In genomic region chr16:60584695-60585094, GRCm38 (mm10) we compare ENCODE assay signal across 19 mouse cellular contexts. TPM values are rescaled to one million over a fixed set of nuclear protein-coding genes. Genes with fewer than 3 reads are reported as not detected.
"Had no signal": no experiment of that assay in that cellular context is flagged by ENCODE, and none has a peak within 500 bp of the region (broad histone marks: within the 10 kb centered on the region; RNA-seq: fewer than 3 reads in every experiment).

No protein-coding gene starts in this region.

- DNase-seq: retina, postnatal 1 day; right cerebral cortex, adult 18-20 months; right cerebral cortex, postnatal 14 days; right cerebral cortex, postnatal 25 days; right cerebral cortex, postnatal 4 days; spleen, adult 18-20 months; thymus, adult 18-20 months; thymus, adult 2 months; thymus, postnatal 14 days; thymus, postnatal 25 days; thymus, postnatal 36 days; thymus, postnatal 4 days had no signal

- H3K4me3 ChIP-seq: neural tube, embryonic 13.5 days; neural tube, embryonic 15.5 days; stomach, embryonic 15.5 days had no signal

- H3K27me3 ChIP-seq: neural tube, embryonic 13.5 days; neural tube, embryonic 15.5 days; stomach, embryonic 15.5 days had no signal

- H3K27ac ChIP-seq: neural tube, embryonic 13.5 days; neural tube, embryonic 15.5 days; stomach, embryonic 15.5 days; stomach, postnatal 0 days had no signal

RNA-seq across cellular contexts. Expression of gene Epha6, which starts 20.6 kb away (rescaled TPM):
- polyA plus RNA-seq: small intestine, adult 2 months; spleen, adult 2 months; thymus, adult 2 months; urinary bladder, adult 2 months had no signal
